Mouse (Mus musculus): ENCODE results near the gene Twf2. TPM values are rescaled to one million over a fixed set of nuclear protein-coding genes. Genes with fewer than 3 reads are reported as not detected.

Gene Twf2
- polyA plus RNA-seq, 1 experiment from 2014 or later, result 51.8 TPM

DNA sequence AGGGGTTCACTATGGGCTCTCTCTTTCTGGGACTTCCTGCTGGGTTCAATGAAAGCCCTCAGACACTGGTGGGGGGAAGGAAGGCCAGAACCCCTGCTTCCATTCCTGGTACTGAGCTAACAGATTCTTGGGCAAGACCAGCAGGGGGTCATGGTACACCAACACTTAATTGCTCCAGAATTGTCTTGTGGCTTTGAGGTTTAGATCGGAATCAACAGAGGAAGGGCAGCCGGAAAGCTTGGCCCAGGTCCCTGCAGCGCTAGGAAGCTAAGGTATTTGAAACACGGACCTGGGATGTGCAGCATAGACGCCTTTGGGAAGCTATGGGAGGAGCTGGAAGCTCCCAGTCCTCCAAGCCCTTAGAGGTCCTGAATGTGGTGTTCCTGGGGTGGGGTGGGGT is 56.1 kb downstream of the Twf2 start:
- 75% methylated on average over 5 of the region's 5 CpGs for WGBS
- Histone ChIP-seq H3K4me2 (no peak overlapping the region), H3K36me3 (replicated peaks) (no peaks in the 10 kb centered on the region), H3K4me3 (no peak overlapping the region), H3K27me3 (replicated peaks) (no peaks in the 10 kb centered on the region), H3K27ac (no peak overlapping the region), H3K9ac (no peak overlapping the region), H3K4me1 (no peaks in the 10 kb centered on the region), H3K9me3 (no peaks in the 10 kb centered on the region)
- ATAC-seq (replicated peaks), result no peak

DNA sequence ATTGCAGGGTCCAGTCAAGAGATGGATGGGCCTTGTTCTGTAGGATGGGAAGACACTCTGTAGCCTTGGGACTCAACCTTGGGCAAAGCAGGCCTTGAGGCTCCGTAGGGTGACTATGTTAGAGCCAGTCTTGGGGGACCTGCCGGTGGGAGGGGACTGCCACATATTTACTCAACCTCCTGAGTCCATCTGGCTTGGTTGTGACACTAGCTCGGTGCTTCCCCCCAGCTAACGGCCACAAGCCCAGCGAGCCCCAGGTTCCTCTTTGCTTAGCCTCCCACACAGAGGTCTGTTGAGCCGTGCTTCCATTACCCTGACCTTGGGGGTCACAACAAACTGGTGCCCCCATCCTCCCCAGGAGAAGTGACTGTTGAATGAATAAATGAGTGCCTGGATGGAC is 58.1 kb downstream of the Twf2 start:
- WGBS, result 86% methylated on average over 6 of the region's 6 CpGs
- Histone ChIP-seq H3K36me3 (replicated peaks) (no peaks in the 10 kb centered on the region), H3K27ac (no peak overlapping the region), H3K27me3 (replicated peaks) (no peaks in the 10 kb centered on the region), H3K4me3 (no peak overlapping the region), H3K9me3 (no peaks in the 10 kb centered on the region), H3K9ac (no peak overlapping the region), H3K4me1 (no peaks in the 10 kb centered on the region), H3K4me2 (no peak overlapping the region)
- no peak for ATAC-seq (replicated peaks)

DNA sequence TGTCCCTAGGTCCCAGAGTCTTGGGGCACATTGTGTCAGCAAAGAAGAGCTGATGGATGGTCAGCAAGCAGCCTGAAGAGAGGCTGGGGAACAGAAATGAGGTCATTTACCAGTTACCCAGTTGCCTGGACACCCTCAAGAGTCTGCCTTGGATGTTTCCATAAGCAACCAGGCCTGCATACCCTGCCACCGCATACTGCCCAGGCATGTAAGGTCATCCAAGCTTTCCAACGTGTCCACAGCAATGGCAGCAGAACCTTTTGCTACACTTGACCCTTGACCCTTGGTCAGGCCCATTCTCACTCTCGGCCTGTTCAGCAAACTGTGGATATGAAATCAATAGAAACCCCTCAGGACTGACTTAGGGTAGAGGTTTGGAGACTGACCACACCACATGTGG is 58.6 kb downstream of the Twf2 start:
- Histone ChIP-seq H3K4me3 (no peak overlapping the region), H3K9me3 (no peaks in the 10 kb centered on the region), H3K27me3 (replicated peaks) (no peaks in the 10 kb centered on the region), H3K27ac (no peak overlapping the region), H3K36me3 (replicated peaks) (no peaks in the 10 kb centered on the region), H3K4me2 (no peak overlapping the region), H3K9ac (no peak overlapping the region), H3K4me1 (no peaks in the 10 kb centered on the region)
- WGBS, result 82% methylated on average over 3 of the region's 3 CpGs
- no peak for ATAC-seq (replicated peaks)

DNA sequence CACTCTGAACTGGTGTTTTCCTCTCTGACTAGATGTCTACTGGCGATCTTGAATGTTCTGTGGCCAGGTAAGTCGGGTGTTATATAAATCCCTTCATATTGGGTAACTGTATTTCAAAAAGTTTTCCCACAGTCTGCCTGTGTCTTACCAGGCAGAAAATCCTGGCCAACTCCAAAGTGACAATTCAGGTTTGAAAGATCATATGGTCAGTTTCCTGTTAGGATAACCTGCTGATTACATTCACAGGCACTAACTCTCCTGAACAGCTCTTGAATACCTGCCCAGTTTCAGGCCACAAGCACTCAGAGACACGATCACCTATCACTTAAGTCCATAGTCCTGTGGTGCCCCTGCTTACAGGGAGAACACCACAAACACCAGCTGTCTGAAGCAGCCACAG is 59.2 kb downstream of the Twf2 start:
- H3K36me3 ChIP-seq (replicated peaks), result no peaks in the 10 kb centered on the region
- ATAC-seq (replicated peaks), result no peak
- H3K4me3 ChIP-seq, result no peak overlapping the region
- no peaks in the 10 kb centered on the region for H3K4me1 ChIP-seq
- H3K4me2 ChIP-seq, result no peak overlapping the region
- no peaks in the 10 kb centered on the region for H3K27me3 ChIP-seq (replicated peaks)
- H3K27ac ChIP-seq, result no peak overlapping the region
- H3K9me3 ChIP-seq, result no peaks in the 10 kb centered on the region
- WGBS, result 83% methylated on average over 3 of the region's 3 CpGs
- H3K9ac ChIP-seq, result no peak overlapping the region

DNA sequence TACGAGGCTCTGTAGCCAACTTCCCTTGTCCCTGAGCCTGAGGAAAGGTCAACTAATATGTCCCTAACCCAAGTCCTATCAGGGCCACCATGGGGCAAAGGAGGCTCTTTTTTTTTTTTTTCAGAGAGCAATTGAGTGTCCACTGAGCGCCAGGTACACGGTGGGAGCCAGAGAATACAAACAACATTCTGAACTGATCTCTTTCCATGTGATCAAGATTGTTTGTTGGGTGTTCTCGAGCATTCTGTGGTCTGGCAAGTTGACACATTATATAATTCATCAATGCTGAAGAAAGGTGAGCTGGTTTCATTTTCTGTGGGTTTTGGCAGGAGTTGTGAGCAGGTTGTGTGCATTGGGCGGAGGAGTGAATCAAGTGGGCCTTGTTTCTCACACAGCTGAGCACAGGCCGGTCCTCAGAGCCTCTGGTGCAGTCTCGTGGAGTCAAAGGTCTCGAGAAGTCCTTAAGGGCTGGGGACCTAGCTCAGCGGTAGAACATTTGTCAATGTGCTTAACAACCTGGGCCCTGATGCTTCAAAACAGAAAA is 60.5 kb downstream of the Twf2 start:
- no peak overlapping the region for H3K27ac ChIP-seq
- no peak overlapping the region for H3K4me3 ChIP-seq
- H3K9ac ChIP-seq, result no peak overlapping the region
- no peaks in the 10 kb centered on the region for H3K9me3 ChIP-seq
- no peak for ATAC-seq (replicated peaks)
- no peaks in the 10 kb centered on the region for H3K27me3 ChIP-seq (replicated peaks)
- H3K4me1 ChIP-seq, result no peaks in the 10 kb centered on the region
- H3K4me2 ChIP-seq, result no peak overlapping the region
- H3K36me3 ChIP-seq (replicated peaks), result no peaks in the 10 kb centered on the region
- 85% methylated on average over 9 of the region's 9 CpGs for WGBS

MicroRNA genes within 50 kb of the gene (microRNA counts, 519-probe panel; counts per million panel counts)
- microRNA mmu-let-7g, result 4,869 counts per million, percentile 98 among the panel's probes with 10 or more counts

Small RNAs within 50 kb of the gene (microRNA-seq; reads per million reads assigned to microRNA genes)
- 512 reads per million, percentile 72 among the genes with 10 or more reads in this experiment for gene Mir135a-1
- 61,034 reads per million, percentile 100 among the genes with 10 or more reads in this experiment for gene Mirlet7g

Other genes starting within 250 kb of the Twf2 start
- gene Col6a5, start 242.5 kb upstream of the Twf2 start, polyA plus RNA-seq (2015; fragmentation: Nextera tagmentation; extraction: Ambion mirVana), result 0.15 and 0.52 TPM in 2 replicates
- 1.8 TPM in 2 replicates for gene Col6a4, start 106.3 kb upstream of the Twf2 start, polyA plus RNA-seq (2015; fragmentation: Nextera tagmentation; extraction: Ambion mirVana)
- 4.5 and 4.9 TPM in 2 replicates for gene Glyctk, start 45.0 kb upstream of the Twf2 start, polyA plus RNA-seq (2015; fragmentation: Nextera tagmentation; extraction: Ambion mirVana)
- 40.5 and 41.1 TPM in 2 replicates for gene Wdr82, start 32.2 kb upstream of the Twf2 start, polyA plus RNA-seq (2015; fragmentation: Nextera tagmentation; extraction: Ambion mirVana)
- 17.2 and 20.5 TPM in 2 replicates for gene Ppm1m, start 3.4 kb upstream of the Twf2 start, polyA plus RNA-seq (2015; fragmentation: Nextera tagmentation; extraction: Ambion mirVana)
- 0.05 TPM in 1 of 2 replicates, not detected in the other for gene Tlr9, start 19.5 kb downstream of the Twf2 start, polyA plus RNA-seq (2015; fragmentation: Nextera tagmentation; extraction: Ambion mirVana)
- gene Alas1, start 45.5 kb downstream of the Twf2 start, polyA plus RNA-seq (2015; fragmentation: Nextera tagmentation; extraction: Ambion mirVana), result 91.1 and 99.0 TPM in 2 replicates
- 9.1 and 9.9 TPM in 2 replicates for gene Poc1a, start 78.0 kb downstream of the Twf2 start, polyA plus RNA-seq (2015; fragmentation: Nextera tagmentation; extraction: Ambion mirVana)
- 15.7 and 16.1 TPM in 2 replicates for gene Dusp7, start 165.5 kb downstream of the Twf2 start, polyA plus RNA-seq (2015; fragmentation: Nextera tagmentation; extraction: Ambion mirVana)
- gene Rpl29, start 226.3 kb downstream of the Twf2 start, polyA plus RNA-seq (2015; fragmentation: Nextera tagmentation; extraction: Ambion mirVana), result 553 and 554 TPM in 2 replicates
- 20.7 TPM in 2 replicates for gene Acy1, start 235.2 kb downstream of the Twf2 start, polyA plus RNA-seq (2015; fragmentation: Nextera tagmentation; extraction: Ambion mirVana)
- gene Abhd14b, start 244.4 kb downstream of the Twf2 start, polyA plus RNA-seq (2015; fragmentation: Nextera tagmentation; extraction: Ambion mirVana), result 8.9 and 11.0 TPM in 2 replicates
- gene Abhd14a, start 244.6 kb downstream of the Twf2 start, polyA plus RNA-seq (2015; fragmentation: Nextera tagmentation; extraction: Ambion mirVana), result 71.2 and 71.3 TPM in 2 replicates

All from midbrain, embryonic 15.5 days (tissue).